Mouse (Mus musculus) forebrain, embryonic 14.5 days (tissue): ENCODE data around the gene C2cd2. TPM values are rescaled to one million over a fixed set of nuclear protein-coding genes. Genes with fewer than 3 reads are reported as not detected.
"Not testable (repeated sequence)": the region's sequence is repeated elsewhere in the genome, so short reads cannot be mapped to it uniquely, and the experiment has no call there.

Experiments
- ATAC-seq: fragments of 200-750 bp; cut with Nextera tagmentation; 2 replicates; pipeline ENCODE4 v1.8.0; 2017; ENCODE audit warnings: mild to moderate bottlenecking, moderate library complexity
- DNase-seq: peaks from one replicate; pipeline ENCODE4 v3.0.0-alpha.2; 2015; ENCODE audit warnings: low spot score
- H3K27ac ChIP-seq: fragments of 300-500 bp; sonication (generic); 2 replicates; pipeline ENCODE4 v1.5.1; 2014; ENCODE audit warnings: low read depth, mild to moderate bottlenecking, control low read depth, low read length, moderate library complexity
- H3K27me3 ChIP-seq: fragments of 300-500 bp; sonication (generic); replicated peaks from 2 replicates; pipeline ENCODE4 v1.6.1; 2014; ENCODE audit warnings: low read length, control low read depth, mixed read lengths; ENCODE audit not compliant: control insufficient read depth, insufficient read depth
- H3K36me3 ChIP-seq: fragments of 300-500 bp; sonication (generic); 2 replicates; pipeline ENCODE4 v1.6.1; 2014; ENCODE audit warnings: low read length, control low read depth; ENCODE audit not compliant: control insufficient read depth, insufficient read depth
- H3K4me1 ChIP-seq: fragments of 300-500 bp; sonication (generic); 2 replicates; pipeline ENCODE4 v1.6.1; 2014; ENCODE audit warnings: antibody characterized with exemption, low read length, control low read depth; ENCODE audit not compliant: control insufficient read depth, insufficient read depth
- H3K4me2 ChIP-seq: fragments of 300-500 bp; sonication (generic); 2 replicates; pipeline ENCODE4 v1.6.1; 2014; ENCODE audit warnings: mild to moderate bottlenecking, control low read depth, low read length
- H3K4me3 ChIP-seq: fragments of 300-500 bp; sonication (generic); 2 replicates; pipeline ENCODE4 v1.5.1; 2014; ENCODE audit warnings: low read depth, low read length, control low read depth
- H3K9ac ChIP-seq: fragments of 300-500 bp; sonication (generic); 2 replicates; pipeline ENCODE4 v1.6.1; 2014; ENCODE audit warnings: mild to moderate bottlenecking, low read length, control low read depth, moderate library complexity
- H3K9me3 ChIP-seq: fragments of 300-500 bp; sonication (generic); replicated peaks from 2 replicates; pipeline ENCODE4 v1.6.1; 2016; ENCODE audit warnings: low read length, control low read depth, mixed read lengths; ENCODE audit not compliant: control insufficient read depth
- WGBS: fragments of 180-500 bp; shearing (Covaris S2); extraction: QIAGEN DNeasy Blood & Tissue Kit; methylation state at CpG from one replicate; pipeline ENCODE4 v1.1.7; 2014; 5-methylcytosine and 5-hydroxymethylcytosine counted together
- polyA plus RNA-seq: library from polyadenylated mRNA; unstranded; fragments of >200 nt; fragmentation: Nextera tagmentation; extraction: Ambion mirVana; gene quantifications from 2 replicates; pipeline ENCODE4 v1.2.1, GENCODE M21; 2014

C2cd2 gene
- polyA plus RNA-seq, 1 experiment from 2014 or later: 10.2 TPM

GRCm38 (mm10) chr16:97952801-97953200 is 9.6 kb downstream of the C2cd2 start:
- Histone ChIP-seq H3K9ac (no peak overlapping the region), H3K36me3 (peaks cover 67% of the 10 kb centered on the region), H3K4me3 (no peak overlapping the region), H3K27me3 (no peaks in the 10 kb centered on the region), H3K4me1 (no peaks in the 10 kb centered on the region), H3K4me2 (no peak overlapping the region), H3K27ac (no peak overlapping the region), H3K9me3 (no peaks in the 10 kb centered on the region)
- 87% methylated on average over 9 of the region's 9 CpGs for WGBS
- DNase-seq (no peak), ATAC-seq (no peak)

DNA sequence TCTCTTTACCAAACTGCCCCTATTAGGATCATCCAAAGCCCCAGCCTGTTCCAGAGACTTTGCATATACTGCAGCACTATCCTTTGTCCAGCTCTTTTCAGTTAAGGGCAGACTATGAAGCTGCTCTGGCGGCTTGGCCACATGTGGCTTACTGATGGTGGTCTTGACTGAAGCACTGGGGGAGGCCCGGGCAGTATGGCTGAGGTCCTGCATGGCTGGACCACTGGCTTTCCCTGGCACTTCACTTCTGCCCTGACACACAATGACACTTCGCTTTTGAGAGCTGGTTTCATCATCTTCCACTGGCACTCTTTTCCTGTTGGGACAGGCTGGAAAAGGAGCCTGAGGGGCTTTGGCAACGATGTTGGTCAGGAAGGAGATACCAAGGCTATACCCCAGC is 10.0 kb downstream of the C2cd2 start:
- Histone ChIP-seq H3K27ac (no peak overlapping the region), H3K4me2 (no peak overlapping the region), H3K9ac (no peak overlapping the region), H3K4me3 (no peak overlapping the region), H3K9me3 (no peaks in the 10 kb centered on the region), H3K36me3 (peaks cover 67% of the 10 kb centered on the region), H3K27me3 (no peaks in the 10 kb centered on the region), H3K4me1 (no peaks in the 10 kb centered on the region)
- 94% methylated on average over 4 of the region's 4 CpGs for WGBS
- DNase-seq (no peak), ATAC-seq (no peak)

DNA sequence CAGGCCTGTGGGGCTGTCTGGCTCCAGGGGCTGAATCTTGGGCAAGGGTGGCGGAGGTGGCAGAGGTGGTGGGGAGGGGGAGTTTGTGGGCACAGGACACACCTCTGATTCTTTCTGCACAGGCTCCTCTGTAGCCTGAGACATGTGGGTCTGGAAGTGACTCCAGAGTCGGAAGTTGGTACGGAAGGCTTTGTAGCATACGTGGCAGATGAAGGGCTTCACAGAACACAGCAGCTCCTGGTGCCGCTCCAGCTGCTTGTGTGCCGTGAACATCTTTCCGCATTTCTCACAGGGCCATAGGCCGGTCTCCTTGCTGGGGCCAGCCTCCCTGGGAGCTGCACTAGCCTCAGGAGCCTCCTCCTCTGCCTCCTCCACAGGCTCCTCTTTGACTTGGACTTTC is 12.3 kb downstream of the C2cd2 start:
- peaks cover 56% of the 10 kb centered on the region for H3K36me3 ChIP-seq
- H3K27ac ChIP-seq: no peak overlapping the region
- no peaks in the 10 kb centered on the region for H3K27me3 ChIP-seq
- DNase-seq (no peak), ATAC-seq (no peak)
- no peak overlapping the region for H3K4me3 ChIP-seq
- WGBS: 95% methylated on average over 8 of the region's 8 CpGs
- no peak overlapping the region for H3K9ac ChIP-seq
- H3K9me3 ChIP-seq: no peaks in the 10 kb centered on the region
- H3K4me1 ChIP-seq: no peaks in the 10 kb centered on the region
- H3K4me2 ChIP-seq: no peak overlapping the region

GRCm38 (mm10) chr16:97948836-97949235 is 13.6 kb downstream of the C2cd2 start:
- Histone ChIP-seq H3K27me3 (no peaks in the 10 kb centered on the region), H3K9me3 (no peaks in the 10 kb centered on the region), H3K4me3 (no peak overlapping the region), H3K4me2 (no peak overlapping the region), H3K27ac (no peak overlapping the region), H3K9ac (no peak overlapping the region), H3K4me1 (no peaks in the 10 kb centered on the region), H3K36me3 (peaks cover 47% of the 10 kb centered on the region)
- no peak for ATAC-seq
- DNase-seq: no peak
- WGBS: 81% methylated on average over 4 of the region's 4 CpGs

- not testable (repeated sequence) for DNase-seq, H3K4me2 ChIP-seq, H3K4me3 ChIP-seq, H3K4me1 ChIP-seq, ATAC-seq, H3K27ac ChIP-seq, H3K27me3 ChIP-seq, H3K9me3 ChIP-seq, H3K9ac ChIP-seq
- peaks cover 30% of the 10 kb centered on the region for H3K36me3 ChIP-seq
- 86% methylated on average over 2 of the region's 2 CpGs for WGBS
Observed at GRCm38 (mm10) chr16:97946993-97947392, 15.4 kb downstream of the C2cd2 start.

- DNase-seq (no peak), ATAC-seq (no peak)
- H3K36me3 ChIP-seq: no peaks in the 10 kb centered on the region
- no peaks in the 10 kb centered on the region for H3K27me3 ChIP-seq
- H3K9me3 ChIP-seq: no peaks in the 10 kb centered on the region
- no peak overlapping the region for H3K4me3 ChIP-seq
- no peaks in the 10 kb centered on the region for H3K4me1 ChIP-seq
- H3K9ac ChIP-seq: no peak overlapping the region
- H3K4me2 ChIP-seq: no peak overlapping the region
- H3K27ac ChIP-seq: no peak overlapping the region
Observed at GRCm38 (mm10) chr16:97941844-97942243, 20.6 kb downstream of the C2cd2 start.

- Histone ChIP-seq H3K4me1 (no peaks in the 10 kb centered on the region), H3K4me2 (no peak overlapping the region), H3K9me3 (no peaks in the 10 kb centered on the region), H3K27ac (no peak overlapping the region), H3K36me3 (no peaks in the 10 kb centered on the region), H3K27me3 (no peaks in the 10 kb centered on the region), H3K4me3 (no peak overlapping the region), H3K9ac (no peak overlapping the region)
- no peak for ATAC-seq
- DNase-seq: no peak
- WGBS: 85% methylated on average over 3 of the region's 3 CpGs
Observed at GRCm38 (mm10) chr16:97940471-97940973, 21.9 kb downstream of the C2cd2 start.

GRCm38 (mm10) chr16:97935815-97936214 is 26.6 kb downstream of the C2cd2 start:
- H3K27me3 ChIP-seq: no peaks in the 10 kb centered on the region
- H3K4me1 ChIP-seq: no peaks in the 10 kb centered on the region
- no peak overlapping the region for H3K4me3 ChIP-seq
- WGBS: 85% methylated on average over 3 of the region's 3 CpGs
- no peaks in the 10 kb centered on the region for H3K9me3 ChIP-seq
- ATAC-seq (no peak), DNase-seq (no peak)
- H3K27ac ChIP-seq: no peak overlapping the region
- H3K36me3 ChIP-seq: no peaks in the 10 kb centered on the region
- H3K4me2 ChIP-seq: no peak overlapping the region
- no peak overlapping the region for H3K9ac ChIP-seq

DNA sequence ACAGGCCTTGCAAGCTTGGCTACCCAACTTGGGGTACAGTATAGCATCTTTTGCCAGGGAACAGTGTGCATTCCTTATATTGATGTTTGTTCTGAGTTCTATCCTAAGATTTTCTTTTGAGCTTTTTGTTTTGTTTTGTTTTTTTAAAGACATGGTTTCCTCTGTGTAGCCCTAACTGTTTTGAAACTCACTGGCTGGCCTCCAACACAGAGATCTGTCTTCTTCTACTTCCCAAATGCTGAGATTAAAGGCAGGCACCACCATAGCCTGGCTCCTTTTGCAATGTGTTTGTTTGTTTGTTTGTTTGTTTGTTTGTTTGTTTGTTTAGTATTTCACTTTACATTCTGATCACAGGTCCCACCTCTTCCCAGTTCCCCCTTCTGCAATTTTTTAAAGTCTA is 32.2 kb downstream of the C2cd2 start:
- H3K4me3 ChIP-seq: no peak overlapping the region
- no peaks in the 10 kb centered on the region for H3K27me3 ChIP-seq
- no peak for ATAC-seq
- no peaks in the 10 kb centered on the region for H3K4me1 ChIP-seq
- no peaks in the 10 kb centered on the region for H3K9me3 ChIP-seq
- H3K36me3 ChIP-seq: no peaks in the 10 kb centered on the region
- no peak for DNase-seq
- no peak overlapping the region for H3K4me2 ChIP-seq
- H3K27ac ChIP-seq: no peak overlapping the region
- no peak overlapping the region for H3K9ac ChIP-seq
